Mouse (Mus musculus) effector memory CD4-positive, alpha-beta T cell, adult 5 months (primary cell): Measurements from ENCODE around the gene Gm4177. TPM values are rescaled to one million over a fixed set of nuclear protein-coding genes. Genes with fewer than 3 reads are reported as not detected.

Source experiments
- polyA plus RNA-seq: library from polyadenylated mRNA; unstranded; fragments of 100-300 nt; shearing (Covaris generic); gene quantifications from one replicate; pipeline ENCODE4 v1.2.1, GENCODE M21; 2017

Gm4177 gene
- not detected for polyA plus RNA-seq

DNA sequence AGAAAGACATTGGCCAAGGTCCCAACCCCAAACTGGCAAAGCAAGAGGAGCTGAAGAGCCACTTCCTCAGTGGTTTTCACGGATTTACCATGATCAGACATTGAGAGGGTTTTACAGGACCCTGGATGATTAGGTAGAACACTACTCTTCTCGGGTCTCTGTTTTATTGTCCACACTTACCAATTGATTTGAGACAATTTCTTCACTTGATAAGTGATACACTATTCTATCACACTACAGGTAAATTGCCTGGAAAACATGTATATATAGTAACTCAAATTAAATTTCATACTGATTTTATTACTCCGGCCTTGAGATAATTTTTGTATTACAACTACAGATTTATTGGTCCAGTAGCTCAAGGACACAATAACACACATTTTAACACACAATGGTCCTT is at the start of gene Gm4177:
TSS of gene Gm4177 (minus strand) at position 101 of the 400 bp plus-strand sequence.

DNA sequence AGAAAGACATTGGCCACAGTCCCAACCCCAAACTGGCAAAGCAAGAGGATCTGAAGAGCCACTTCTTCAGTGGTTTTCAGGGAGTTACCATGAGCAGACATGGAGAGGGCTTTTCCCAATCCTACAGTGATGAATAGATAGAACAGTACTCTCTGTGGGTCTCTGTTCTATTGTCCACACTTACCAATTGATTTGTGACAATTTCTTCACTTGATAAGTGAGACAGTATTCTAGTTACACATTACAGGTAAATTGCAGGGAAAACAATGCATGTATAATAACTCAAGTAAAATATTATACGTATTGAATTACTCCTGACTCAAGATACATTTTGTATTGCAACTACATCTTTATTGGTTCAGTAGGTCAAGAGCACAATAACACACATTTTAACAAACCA is 47.6 kb upstream of the Gm4177 start, which contains the start of gene Gm5725:
TSS of gene Gm5725 (minus strand) at position 101 of the 400 bp plus-strand sequence.

DNA sequence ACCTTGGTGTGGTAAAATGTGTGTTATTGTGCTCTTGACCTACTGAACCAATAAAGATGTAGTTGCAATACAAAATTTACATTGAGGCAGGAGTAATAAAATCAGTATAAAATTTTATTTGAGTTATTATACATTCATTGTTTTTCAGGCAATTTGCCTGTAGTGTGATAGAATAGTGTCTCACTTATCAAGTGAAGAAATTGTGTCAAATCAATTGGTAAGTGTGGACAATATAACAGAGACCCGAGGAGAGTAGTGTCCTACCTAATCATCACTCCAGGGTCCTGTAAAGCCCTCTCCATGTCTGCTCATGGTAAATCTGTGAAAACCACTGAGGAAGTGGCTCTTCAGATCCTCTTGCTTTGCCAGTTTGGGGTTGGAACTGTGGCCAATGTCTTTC is 35.5 kb upstream of the Gm4177 start, which contains the start of gene Vmn1r135:
TSS of gene Vmn1r135 (plus strand) at position 301 of the 400 bp plus-strand sequence.

DNA sequence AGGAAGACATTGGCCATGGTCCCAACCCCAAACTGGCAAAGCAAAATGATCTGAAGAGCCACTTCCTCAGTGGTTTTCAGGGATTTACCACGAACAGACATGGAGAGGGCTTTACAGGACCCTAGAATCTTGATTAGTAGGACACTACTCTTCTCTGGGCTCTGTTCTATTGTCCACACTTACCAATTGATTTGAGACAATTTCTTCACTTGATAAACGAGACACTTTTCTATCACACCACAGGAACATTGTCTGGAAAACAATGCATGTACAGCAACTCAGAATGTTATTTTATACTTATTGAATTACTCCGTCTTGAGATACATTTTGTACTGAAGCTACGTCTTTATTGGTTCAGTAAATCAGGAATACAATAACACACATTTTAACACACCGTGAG is 35.2 kb downstream of the Gm4177 start, which contains the start of gene Gm4175:
TSS of gene Gm4175 (minus strand) at position 101 of the 400 bp plus-strand sequence.

Other genes starting within 250 kb of the Gm4177 start
- gene Vmn1r132, start 182.6 kb downstream of the Gm4177 start, polyA plus RNA-seq, result not detected
- gene Gm4175, start 35.3 kb downstream of the Gm4177 start, polyA plus RNA-seq, result not detected
- gene Vmn1r135, start 35.6 kb upstream of the Gm4177 start, polyA plus RNA-seq, result not detected
- not detected for gene Gm5725, start 47.5 kb upstream of the Gm4177 start, polyA plus RNA-seq
- gene Gm5891, start 124.6 kb upstream of the Gm4177 start, polyA plus RNA-seq, result not detected
- gene Vmn1r137, start 197.9 kb upstream of the Gm4177 start, polyA plus RNA-seq, result not detected
- gene Vmn1r138, start 232.2 kb upstream of the Gm4177 start, polyA plus RNA-seq, result not detected